Mouse (Mus musculus) adrenal gland (tissue): ENCODE results near the gene Myh9.

Experiments
- intact Hi-C: fragments of 180-260 bp; cut with DNase I; formaldehyde crosslinking; loops from one replicate; pipeline ENCODE4 v1.15.1; 2025

Gene Myh9

GRCm38 (mm10) chr15:77813639-77814375 lies 28.2 kb downstream of the Myh9 start:
- intact Hi-C loops: no loop called here

GRCm38 (mm10) chr15:77812578-77812977 lies 29.4 kb downstream of the Myh9 start:
- intact Hi-C loops: no loop called here

DNA sequence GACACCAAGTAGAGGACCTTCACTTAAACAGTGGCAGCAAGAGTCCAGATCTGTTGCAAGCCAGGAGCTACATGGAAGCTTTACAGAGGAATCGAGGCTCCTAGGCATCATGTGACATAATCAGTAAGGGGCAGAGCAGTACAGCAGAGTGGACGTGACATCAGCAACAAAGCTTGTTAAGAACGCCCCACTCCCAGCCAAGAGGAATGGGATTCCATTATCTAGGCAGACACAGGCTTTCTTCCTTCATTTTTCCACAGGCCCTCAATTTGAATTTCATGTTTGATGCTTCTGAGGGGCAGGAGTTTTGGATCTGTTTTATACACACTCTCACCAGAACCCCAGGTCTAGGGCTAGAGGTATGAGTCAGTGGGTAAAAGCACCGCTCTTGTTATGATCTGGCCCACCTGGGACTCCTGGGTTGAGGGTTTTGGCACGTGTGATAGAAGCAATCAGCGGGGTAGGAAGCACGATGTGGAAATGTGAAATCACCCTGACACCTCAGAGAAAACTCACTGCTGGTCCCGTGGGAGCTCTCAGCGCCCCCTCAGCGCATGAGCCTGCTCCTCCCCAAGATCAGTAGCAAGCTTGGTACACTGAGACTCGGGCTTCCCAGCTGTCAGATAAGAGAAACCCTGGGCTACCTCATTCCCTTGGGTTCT lies 30.7 kb downstream of the Myh9 start:
- intact Hi-C loops: no loop called here

- intact Hi-C loops: no loop called here
Observed at GRCm38 (mm10) chr15:77810416-77811098, 31.4 kb downstream of the Myh9 start.

DNA sequence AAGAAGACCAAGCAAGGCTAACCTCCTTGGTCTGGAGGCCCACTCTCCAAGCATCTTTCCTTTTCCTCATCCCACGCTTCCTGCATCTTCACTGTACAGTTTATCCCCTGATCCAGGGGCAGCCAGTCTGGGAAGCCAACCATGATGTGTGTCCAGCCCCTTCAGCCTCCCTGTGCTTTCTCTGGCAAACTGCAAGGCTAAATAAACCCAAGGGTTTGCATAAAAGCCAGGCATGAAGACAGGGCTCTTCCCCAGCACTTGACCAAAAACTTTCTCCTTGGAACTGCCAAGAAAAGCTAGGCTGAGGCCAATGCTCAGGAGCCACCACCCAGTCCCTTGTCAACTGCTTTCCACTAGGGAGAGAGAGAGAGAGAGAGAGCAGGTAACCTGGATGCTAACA lies 32.5 kb downstream of the Myh9 start:
- intact Hi-C loops: no loop called here

DNA sequence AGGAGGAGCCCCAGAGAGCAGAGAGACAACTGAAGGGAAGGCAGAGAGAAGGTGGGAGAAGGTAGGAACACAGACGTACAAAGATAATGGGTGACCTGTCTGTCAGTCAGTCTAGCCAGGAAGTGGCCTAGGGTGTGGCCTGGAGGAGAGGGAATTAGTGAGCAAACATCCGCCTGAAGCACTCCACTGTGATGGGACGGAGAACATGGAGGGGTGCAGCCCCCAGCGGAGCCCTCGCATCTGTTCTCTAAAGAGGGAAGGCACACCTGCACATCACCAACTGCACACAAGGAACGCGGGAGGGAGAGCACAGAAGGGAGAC lies 34.8 kb downstream of the Myh9 start:
- intact Hi-C loops: no loop called here

GRCm38 (mm10) chr15:77806565-77807263 lies 35.3 kb downstream of the Myh9 start:
- intact Hi-C loops: no loop called here

- intact Hi-C loops: no loop called here
Observed at GRCm38 (mm10) chr15:77805657-77806056, 36.3 kb downstream of the Myh9 start.

- intact Hi-C loops: loop anchor here (5.0 kb wide), 1 partner anchor 32 kb away; no protein-coding TSS in a partner anchor
Observed at GRCm38 (mm10) chr15:77804949-77805348, 37.0 kb downstream of the Myh9 start.

GRCm38 (mm10) chr15:77804460-77804859 lies 37.5 kb downstream of the Myh9 start:
- intact Hi-C loops: loop anchor here (5.0 kb wide), 1 partner anchor 33 kb away; no protein-coding TSS in a partner anchor

GRCm38 (mm10) chr15:77803747-77804146 lies 38.2 kb downstream of the Myh9 start:
- intact Hi-C loops: loop anchor here (5.0 kb wide), 1 partner anchor 34 kb away; no protein-coding TSS in a partner anchor

GRCm38 (mm10) chr15:77802992-77803391 lies 39.0 kb downstream of the Myh9 start:
- intact Hi-C loops: loop anchor here (5.0 kb wide), 1 partner anchor 34 kb away; no protein-coding TSS in a partner anchor

DNA sequence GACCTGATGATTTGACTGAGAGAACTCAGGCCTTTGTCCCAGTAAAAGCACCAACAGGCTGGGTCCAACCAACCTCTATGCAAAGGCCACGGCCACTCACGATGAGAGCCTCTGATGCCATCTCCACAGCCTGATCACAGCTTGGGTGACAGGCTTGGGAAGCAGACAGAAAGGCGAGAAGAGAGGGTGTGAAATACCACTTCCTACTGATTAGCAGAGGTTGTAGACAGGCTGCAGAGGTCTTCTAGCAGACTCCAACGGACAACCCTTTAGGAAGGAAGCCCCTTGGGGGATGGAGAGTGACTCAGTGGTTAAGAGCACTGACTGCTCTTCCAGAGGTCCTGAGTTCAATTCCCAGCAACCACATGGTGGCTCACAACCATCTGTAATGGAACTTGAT lies 40.8 kb downstream of the Myh9 start:
- intact Hi-C loops: loop anchor here (5.0 kb wide), 1 partner anchor 36 kb away; no protein-coding TSS in a partner anchor

DNA sequence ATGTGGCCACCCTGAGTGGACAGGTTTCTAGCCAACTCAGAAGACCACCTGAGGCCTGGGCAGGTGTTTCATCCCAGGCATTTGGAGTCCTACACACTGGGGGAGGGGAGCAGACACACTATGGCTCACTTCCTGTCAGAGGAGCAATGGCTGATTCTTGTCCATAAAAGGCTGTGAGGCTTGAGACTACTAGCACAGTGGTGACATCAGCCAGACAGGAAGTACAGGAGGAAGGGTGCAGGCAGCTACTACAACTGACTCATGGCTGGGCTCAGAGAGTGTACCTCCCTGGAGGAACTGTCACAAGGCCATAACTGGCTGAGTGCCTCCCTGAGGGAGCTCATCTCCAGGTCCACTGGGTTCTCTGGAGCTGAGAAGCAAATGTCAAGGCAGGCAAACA lies 41.5 kb downstream of the Myh9 start:
- intact Hi-C loops: loop anchor here (5.0 kb wide), 1 partner anchor 37 kb away; no protein-coding TSS in a partner anchor

DNA sequence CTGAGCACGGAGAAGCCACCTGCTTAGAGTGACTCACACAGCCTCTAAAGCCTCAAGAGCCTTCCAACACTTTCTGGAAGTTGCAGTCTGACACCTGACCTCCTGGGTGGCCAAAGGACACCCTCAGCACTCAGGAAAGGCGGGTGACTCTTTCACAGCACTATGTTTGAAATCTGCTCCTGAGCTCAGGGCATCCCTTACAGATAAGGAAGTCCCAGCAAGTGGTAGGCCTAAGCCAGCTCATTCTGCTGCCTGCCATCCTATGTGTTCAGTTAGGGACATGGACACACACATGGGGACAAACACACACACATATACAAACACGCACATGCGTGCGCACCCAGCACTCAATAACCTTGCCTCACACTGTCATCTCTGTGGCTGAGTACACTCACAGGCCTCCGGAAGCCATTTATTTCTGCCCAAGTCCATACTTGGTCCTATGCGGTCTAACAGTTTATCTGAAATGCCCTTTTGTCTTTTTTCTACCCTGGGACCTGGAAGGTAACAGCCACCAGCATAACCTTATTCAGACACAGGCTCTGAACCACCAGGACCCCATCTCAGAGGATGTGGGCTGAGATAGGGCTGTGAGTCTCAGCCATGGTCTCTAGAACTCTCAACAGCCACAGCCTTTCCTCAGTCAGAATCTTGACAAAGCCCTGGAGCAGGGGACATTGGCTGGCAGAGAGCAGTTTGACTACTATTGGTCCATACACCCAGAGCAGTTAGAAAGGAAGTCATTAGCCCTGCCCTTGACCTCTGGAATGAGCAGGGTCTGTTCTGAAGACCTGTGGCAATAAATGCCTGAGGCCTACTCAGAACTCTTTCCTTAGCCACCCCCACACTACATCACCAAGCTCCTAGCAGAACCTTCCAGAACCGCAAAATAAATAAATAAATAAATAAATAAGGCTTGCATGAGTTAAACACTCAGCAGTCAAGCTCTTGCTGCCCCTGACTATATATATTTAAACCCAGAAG lies 42.2 kb downstream of the Myh9 start:
- intact Hi-C loops: loop anchor here (5.0 kb wide), 2 partner anchors 37 to 38 kb away; no protein-coding TSS in a partner anchor

- intact Hi-C loops: loop anchor here (5.0 kb wide), 1 partner anchor 37 kb away; no protein-coding TSS in a partner anchor
Observed at GRCm38 (mm10) chr15:77798664-77799490, 43.1 kb downstream of the Myh9 start.

- intact Hi-C loops: loop anchor here (5.0 kb wide), 1 partner anchor 36 kb away; no protein-coding TSS in a partner anchor
Observed at GRCm38 (mm10) chr15:77797609-77798411, 44.2 kb downstream of the Myh9 start.

DNA sequence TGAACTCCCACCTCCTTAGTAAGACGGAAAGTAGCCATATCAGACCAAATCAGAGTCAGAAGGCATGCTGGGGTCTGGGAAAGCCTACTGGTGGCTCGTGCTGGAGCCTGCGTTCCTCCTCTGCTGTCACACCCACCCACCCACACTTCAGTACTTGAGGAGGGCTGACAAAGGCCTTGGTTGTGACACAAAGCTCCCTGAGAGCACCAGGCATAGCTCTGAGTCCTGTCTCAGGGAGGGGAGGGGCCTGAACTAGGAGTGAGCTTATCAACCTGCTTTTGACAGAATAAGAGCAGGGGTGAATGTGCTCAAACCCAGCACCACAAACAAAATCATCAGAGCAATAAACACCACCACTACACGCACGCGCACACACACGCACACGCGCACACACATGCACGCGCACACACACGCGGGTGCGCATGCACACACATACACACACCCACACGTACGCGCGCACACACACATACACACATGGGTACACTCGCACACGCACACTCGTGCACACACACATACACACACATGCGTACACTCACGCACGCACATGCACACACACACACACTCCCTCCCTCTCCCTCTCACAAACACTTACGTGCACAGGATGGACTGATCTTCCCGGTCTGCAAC lies 45.5 kb downstream of the Myh9 start:
- intact Hi-C loops: loop anchor here (5.0 kb wide), 1 partner anchor 34 kb away; no protein-coding TSS in a partner anchor
